7 mouse cellular contexts compared by ENCODE assay signal in the genomic region with DNA sequence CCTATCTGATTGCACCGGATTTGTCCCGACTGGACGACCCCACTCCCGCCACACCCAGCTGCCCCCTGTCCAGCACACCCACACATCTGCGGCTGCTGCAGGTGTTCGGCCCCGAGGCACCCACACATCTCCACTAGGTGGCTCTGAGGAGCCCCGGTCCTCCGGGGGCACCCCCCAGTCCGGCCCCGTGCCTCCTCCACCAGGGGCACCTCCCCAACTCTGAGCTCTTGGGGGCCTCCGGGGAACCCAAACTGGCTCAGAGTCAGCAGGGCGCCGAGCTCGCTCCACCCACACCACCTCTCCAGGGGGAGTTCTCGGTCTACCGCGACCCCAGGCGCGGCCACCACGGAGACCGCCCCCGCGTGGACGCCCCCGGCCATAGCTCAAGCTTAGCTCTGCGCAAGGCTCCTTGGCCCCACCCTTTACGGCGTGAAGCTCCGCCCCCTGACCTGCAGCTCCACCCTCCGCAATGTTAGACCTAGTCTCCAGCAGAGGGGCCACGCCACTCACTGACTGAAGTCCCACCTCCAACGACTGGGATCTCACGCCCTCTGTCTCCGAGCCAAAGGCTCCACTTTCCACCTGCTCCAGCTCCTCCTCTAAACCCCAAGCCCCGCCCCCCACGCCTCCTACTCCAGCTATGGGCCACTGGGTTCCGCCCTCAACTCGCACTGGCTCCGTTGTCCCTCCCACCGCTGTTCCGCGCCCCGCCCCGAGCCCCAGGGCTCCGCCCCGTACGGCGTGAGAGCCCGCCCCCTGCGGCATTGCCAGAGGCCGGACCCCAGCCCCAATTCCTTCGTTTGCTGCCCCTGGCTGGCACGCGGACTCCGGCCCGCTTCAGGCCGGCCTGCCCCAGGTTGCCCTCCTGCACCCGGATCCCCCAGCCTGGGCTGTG. TPM values are rescaled to one million over a fixed set of nuclear protein-coding genes. Genes with fewer than 3 reads are reported as not detected.
DNase-seq lines count a peak whose midpoint lies in the region; ATAC-seq lines count a peak whose summit lies in the region.

No protein-coding gene starts in this region.

- peaks cover 7% of the 10 kb centered on the region; the same call in 1 of the 2 replicates for H3K36me3 ChIP-seq in intestine, embryonic 16.5 days (ENCODE audit: control insufficient read depth, insufficient read depth, low read length)
- peaks cover 14% of the 10 kb centered on the region for H3K36me3 ChIP-seq in midbrain, embryonic 11.5 days (ENCODE audit: control insufficient read depth, insufficient read depth, low read length)

- H3K9me3 ChIP-seq in intestine, embryonic 16.5 days (ENCODE audit: control insufficient read depth, low read length): no peaks in the 10 kb centered on the region
- no peaks in the 10 kb centered on the region for H3K9me3 ChIP-seq in midbrain, embryonic 11.5 days (ENCODE audit: control insufficient read depth, low read length)

- intact Hi-C loops in left cerebral cortex, postnatal 36 days (cut with DNase I): loop anchor here (2.0 kb wide), 1 partner anchor 59 kb away; the partner anchor contains the start of gene Esrra

- peak; percentile 99 for DNase-seq in adrenal gland, adult 8-10 months
- peak; percentile 100 for DNase-seq in embryo, embryonic 9.5 days (ENCODE audit: extremely low spot score)
- peak; percentile 100 for DNase-seq in gastrocnemius, postnatal 4 days (ENCODE audit: low spot score in 2 of 2)
- peak; percentile 98 to 99 for DNase-seq in left cerebral cortex, postnatal 36 days (ENCODE audit: low spot score in 2 of 2)
- peak; percentile 100 for DNase-seq in midbrain, embryonic 11.5 days (ENCODE audit: low spot score, missing footprints)
- peak; percentile 100 for DNase-seq in skeletal muscle tissue, adult 2 months (ENCODE audit: low read depth, low spot score)

- ATAC-seq in intestine, embryonic 16.5 days: peak; percentile 92
- ATAC-seq in midbrain, embryonic 11.5 days (ENCODE audit: low FRiP score): peak; percentile 89

- H3K4me1 ChIP-seq in intestine, embryonic 16.5 days (ENCODE audit: control insufficient read depth, insufficient read depth, low read length): peaks cover 35% of the 10 kb centered on the region
- peaks cover 38% of the 10 kb centered on the region for H3K4me1 ChIP-seq in midbrain, embryonic 11.5 days (ENCODE audit: control insufficient read depth, insufficient read depth, low read length)

- H3K4me2 ChIP-seq in intestine, embryonic 16.5 days (ENCODE audit: low read depth, low read length): peak overlapping the region; percentile 83
- peak overlapping the region; percentile 71 for H3K4me2 ChIP-seq in midbrain, embryonic 11.5 days

- peak overlapping the region; percentile 78 for H3K4me3 ChIP-seq in intestine, embryonic 16.5 days (ENCODE audit: low read length)
- H3K4me3 ChIP-seq in midbrain, embryonic 11.5 days (ENCODE audit: low read depth, low read length): peak overlapping the region; percentile 57

- peak overlapping the region; percentile 95 for H3K9ac ChIP-seq in intestine, embryonic 16.5 days (ENCODE audit: low read depth, low read length)
- peak overlapping the region; percentile 76 for H3K9ac ChIP-seq in midbrain, embryonic 11.5 days (ENCODE audit: low read length)

- H3K27me3 ChIP-seq in intestine, embryonic 16.5 days (replicated peaks; ENCODE audit: control insufficient read depth, insufficient read depth, low read length): no peaks in the 10 kb centered on the region
- H3K27me3 ChIP-seq in midbrain, embryonic 11.5 days (ENCODE audit: control insufficient read depth, insufficient read depth, low read length): no peaks in the 10 kb centered on the region

- under 1% methylated on average over 59 of the region's 59 CpGs for WGBS in intestine, embryonic 16.5 days
- WGBS in midbrain, embryonic 11.5 days: under 1% methylated on average over 59 of the region's 59 CpGs

- peak overlapping the region; percentile 95 for H3K27ac ChIP-seq in intestine, embryonic 16.5 days (ENCODE audit: low read length)
- H3K27ac ChIP-seq in midbrain, embryonic 11.5 days (ENCODE audit: low read depth, low read length): peak overlapping the region; percentile 85

RNA-seq across cellular contexts. Expression of gene Fkbp2, which starts 0.6 kb away (rescaled TPM):
- 100 to 1,000 TPM in 2 of 4 experiments, 10 to 100 TPM in 2; 62.4 to 165 (median 91.8) TPM for total RNA-seq in adrenal gland, adult 8-10 months (2022)
- 10 to 100 TPM; 25.3 to 28.6 TPM for total RNA-seq in gastrocnemius, postnatal 4 days (2021)
- polyA plus RNA-seq in intestine, embryonic 16.5 days (2015; fragmentation: Nextera tagmentation; extraction: Ambion mirVana): 176 and 195 TPM in 2 replicates
- total RNA-seq in left cerebral cortex, postnatal 36 days (2021): 100 to 1,000 TPM; 102 to 103 TPM
- 67.7 and 81.3 TPM in 2 replicates for polyA plus RNA-seq in midbrain, embryonic 11.5 days (2014; fragmentation: Nextera tagmentation; extraction: Ambion mirVana)

RNA-seq across cellular contexts. Expression of gene Plcb3, which starts 3.5 kb away (rescaled TPM):
- 10 to 100 TPM; 40.1 to 83.9 (median 62.1) TPM for total RNA-seq in adrenal gland, adult 8-10 months (2022)
- total RNA-seq in gastrocnemius, postnatal 4 days (2021): 10 to 100 TPM; 22.2 to 23.9 TPM
- polyA plus RNA-seq in intestine, embryonic 16.5 days (2015; fragmentation: Nextera tagmentation; extraction: Ambion mirVana): 198 and 222 TPM in 2 replicates
- total RNA-seq in left cerebral cortex, postnatal 36 days (2021): 10 to 100 TPM in 1 of 2 experiments, 1 to 10 TPM in 1; 9.7 to 12.5 TPM
- 13.0 and 14.2 TPM in 2 replicates for polyA plus RNA-seq in midbrain, embryonic 11.5 days (2014; fragmentation: Nextera tagmentation; extraction: Ambion mirVana)

RNA-seq across cellular contexts. Expression of gene Ppp1r14b, which starts 5.0 kb away (rescaled TPM):
- 100 to 1,000 TPM; 153 to 231 (median 191) TPM for total RNA-seq in adrenal gland, adult 8-10 months (2022)
- total RNA-seq in gastrocnemius, postnatal 4 days (2021): 100 to 1,000 TPM; 364 to 392 TPM
- polyA plus RNA-seq in intestine, embryonic 16.5 days (2015; fragmentation: Nextera tagmentation; extraction: Ambion mirVana): 57.9 and 58.2 TPM in 2 replicates
- 10 to 100 TPM; 51.5 to 55.6 TPM for total RNA-seq in left cerebral cortex, postnatal 36 days (2021)
- polyA plus RNA-seq in midbrain, embryonic 11.5 days (2014; fragmentation: Nextera tagmentation; extraction: Ambion mirVana): 245 and 285 TPM in 2 replicates

RNA-seq across cellular contexts. Expression of gene Vegfb, which starts 7.7 kb away (rescaled TPM):
- total RNA-seq in adrenal gland, adult 8-10 months (2022): 100 to 1,000 TPM in 1 of 4 experiments, 10 to 100 TPM in 3; 86.5 to 119 (median 95.7) TPM
- total RNA-seq in gastrocnemius, postnatal 4 days (2021): 10 to 100 TPM; 68.0 to 73.0 TPM
- 18.3 and 21.5 TPM in 2 replicates for polyA plus RNA-seq in intestine, embryonic 16.5 days (2015; fragmentation: Nextera tagmentation; extraction: Ambion mirVana)
- total RNA-seq in left cerebral cortex, postnatal 36 days (2021): 100 to 1,000 TPM in 1 of 2 experiments, 10 to 100 TPM in 1; 88.0 to 104 TPM
- polyA plus RNA-seq in midbrain, embryonic 11.5 days (2014; fragmentation: Nextera tagmentation; extraction: Ambion mirVana): 21.9 and 25.4 TPM in 2 replicates

RNA-seq across cellular contexts. Expression of gene Dnajc4, which starts 12.6 kb away (rescaled TPM):
- 10 to 100 TPM; 38.4 to 55.9 (median 43.3) TPM for total RNA-seq in adrenal gland, adult 8-10 months (2022)
- 10 to 100 TPM; 32.3 to 34.2 TPM for total RNA-seq in gastrocnemius, postnatal 4 days (2021)
- polyA plus RNA-seq in intestine, embryonic 16.5 days (2015; fragmentation: Nextera tagmentation; extraction: Ambion mirVana): 26.9 and 29.5 TPM in 2 replicates
- 10 to 100 TPM; 22.9 to 28.1 TPM for total RNA-seq in left cerebral cortex, postnatal 36 days (2021)
- 17.9 and 21.0 TPM in 2 replicates for polyA plus RNA-seq in midbrain, embryonic 11.5 days (2014; fragmentation: Nextera tagmentation; extraction: Ambion mirVana)

Comparison
In these comparisons a context has a peak if more than half of its experiments do, and no peak if none do; other contexts are left out.
1. Peak in every context shown above with its lines: DNase-seq, ATAC-seq, H3K4me3 ChIP-seq and H3K27ac ChIP-seq.